Mouse (Mus musculus): ENCODE results near the gene Gnaq.

GRCm38 (mm10) chr19:16383127-16383526, 250.5 kb downstream of the Gnaq start:
- TF ChIP-seq CTCF (IDR thresholded peaks at IDR 0.05; ENCODE audit: low read depth, low read length): no peak
- TF ChIP-seq POLR2A (IDR thresholded peaks at IDR 0.05; ENCODE audit: borderline replicate concordance, low read depth, low read length): no peak

Data from bone marrow macrophage, adult 2 months (primary cell).